Mouse (Mus musculus): ENCODE results near the gene Gm28897. TPM values are rescaled to one million over a fixed set of nuclear protein-coding genes. Genes with fewer than 3 reads are reported as not detected.
"Not testable (repeated sequence)": the region's sequence is repeated elsewhere in the genome, so short reads cannot be mapped to it uniquely, and the experiment has no call there.

The Gm28897 gene
- polyA plus RNA-seq (2012; fragmentation: generic; extraction: Trizol), result not detected

GRCm38 (mm10) chrY:80926695-80927094, at the start of gene Gm28897:
Gene Gm28897, plus strand, starts transcription at chrY:80926995.
- H3K36me3 ChIP-seq (ENCODE audit: control insufficient read depth, insufficient read depth); H3K4me2 ChIP-seq (ENCODE audit: low read depth): not testable (repeated sequence)

More at GRCm38 (mm10) chrY:80926695-80927094, at the start of gene Gm28897:
- not testable (repeated sequence) for H3ac ChIP-seq (ENCODE audit: control insufficient read depth, insufficient read length); H3K79me2 ChIP-seq (ENCODE audit: control insufficient read depth, insufficient read depth); H3K27me3 ChIP-seq (ENCODE audit: control insufficient read depth, insufficient read depth, insufficient read length); H3K4me3 ChIP-seq
